Mouse (Mus musculus) lung, embryonic 15.5 days (tissue): ENCODE results near the gene Cachd1. TPM values are rescaled to one million over a fixed set of nuclear protein-coding genes. Genes with fewer than 3 reads are reported as not detected.

ENCODE experiments used
- ATAC-seq: fragments of 200-750 bp; cut with Nextera tagmentation; 2 replicates; pipeline ENCODE4 v1.8.0; 2017; ENCODE audit warnings: moderate number of reproducible peaks, borderline replicate concordance; ENCODE audit not compliant: low FRiP score, low TSS enrichment; ENCODE audit errors: extremely low read depth
- H3K27ac ChIP-seq: fragments of 300-500 bp; sonication (generic); 2 replicates; pipeline ENCODE4 v1.5.1; 2015; ENCODE audit warnings: moderate library complexity, mild to moderate bottlenecking, inconsistent platforms
- H3K27me3 ChIP-seq: fragments of 300-500 bp; sonication (generic); 2 replicates; pipeline ENCODE4 v1.6.1; 2015; ENCODE audit warnings: inconsistent platforms
- H3K36me3 ChIP-seq: fragments of 300-500 bp; sonication (generic); 2 replicates; pipeline ENCODE4 v1.6.1; 2015; ENCODE audit warnings: inconsistent platforms
- H3K4me1 ChIP-seq: fragments of 300-500 bp; sonication (generic); 2 replicates; pipeline ENCODE4 v1.6.1; 2015; ENCODE audit warnings: inconsistent platforms
- H3K4me2 ChIP-seq: fragments of 300-500 bp; sonication (generic); 2 replicates; pipeline ENCODE4 v1.6.1; 2015; ENCODE audit warnings: inconsistent platforms, mild to moderate bottlenecking, moderate library complexity
- H3K4me3 ChIP-seq: fragments of 300-500 bp; sonication (generic); 2 replicates; pipeline ENCODE4 v1.5.1; 2015; ENCODE audit warnings: mild to moderate bottlenecking, inconsistent platforms
- H3K9ac ChIP-seq: fragments of 300-500 bp; sonication (generic); 2 replicates; pipeline ENCODE4 v1.6.1; 2015; ENCODE audit warnings: inconsistent platforms
- H3K9me3 ChIP-seq: fragments of 300-500 bp; sonication (generic); 2 replicates; pipeline ENCODE4 v1.6.1; 2016; ENCODE audit warnings: inconsistent platforms
- WGBS: fragments of 180-500 bp; shearing (Covaris S2); methylation state at CpG from one replicate; pipeline ENCODE4 v1.1.7; 2015; 5-methylcytosine and 5-hydroxymethylcytosine counted together
- polyA plus RNA-seq: library from polyadenylated mRNA; unstranded; fragments of >200 nt; fragmentation: Nextera tagmentation; extraction: Ambion mirVana; gene quantifications from 2 replicates; pipeline ENCODE4 v1.2.1, GENCODE M21; 2015

Cachd1 gene
- polyA plus RNA-seq, 1 experiment from 2014 or later: 19.1 TPM

GRCm38 (mm10) chr4:100880075-100880474 is 103.6 kb downstream of the Cachd1 start:
- Histone ChIP-seq H3K4me3 (no peak overlapping the region), H3K27me3 (no peaks in the 10 kb centered on the region), H3K9me3 (no peaks in the 10 kb centered on the region), H3K36me3 (no peaks in the 10 kb centered on the region), H3K9ac (no peak overlapping the region), H3K27ac (no peak overlapping the region), H3K4me2 (no peak overlapping the region), H3K4me1 (peaks cover 16% of the 10 kb centered on the region)
- ATAC-seq: no peak; the same call in 1 of the 2 replicates
- 36% methylated on average over 4 of the region's 4 CpGs for WGBS

GRCm38 (mm10) chr4:100885793-100886742 is 109.6 kb downstream of the Cachd1 start:
- Histone ChIP-seq H3K9me3 (no peaks in the 10 kb centered on the region), H3K4me1 (peaks cover 23% of the 10 kb centered on the region), H3K27me3 (no peaks in the 10 kb centered on the region), H3K4me2 (peak overlapping the region; percentile 22), H3K9ac (no peak overlapping the region), H3K27ac (peak overlapping the region; percentile 61), H3K4me3 (no peak overlapping the region), H3K36me3 (no peaks in the 10 kb centered on the region)
- ATAC-seq: peak; percentile 65; the same call in 1 of the 2 replicates
- 12% methylated on average over 19 of the region's 19 CpGs for WGBS

DNA sequence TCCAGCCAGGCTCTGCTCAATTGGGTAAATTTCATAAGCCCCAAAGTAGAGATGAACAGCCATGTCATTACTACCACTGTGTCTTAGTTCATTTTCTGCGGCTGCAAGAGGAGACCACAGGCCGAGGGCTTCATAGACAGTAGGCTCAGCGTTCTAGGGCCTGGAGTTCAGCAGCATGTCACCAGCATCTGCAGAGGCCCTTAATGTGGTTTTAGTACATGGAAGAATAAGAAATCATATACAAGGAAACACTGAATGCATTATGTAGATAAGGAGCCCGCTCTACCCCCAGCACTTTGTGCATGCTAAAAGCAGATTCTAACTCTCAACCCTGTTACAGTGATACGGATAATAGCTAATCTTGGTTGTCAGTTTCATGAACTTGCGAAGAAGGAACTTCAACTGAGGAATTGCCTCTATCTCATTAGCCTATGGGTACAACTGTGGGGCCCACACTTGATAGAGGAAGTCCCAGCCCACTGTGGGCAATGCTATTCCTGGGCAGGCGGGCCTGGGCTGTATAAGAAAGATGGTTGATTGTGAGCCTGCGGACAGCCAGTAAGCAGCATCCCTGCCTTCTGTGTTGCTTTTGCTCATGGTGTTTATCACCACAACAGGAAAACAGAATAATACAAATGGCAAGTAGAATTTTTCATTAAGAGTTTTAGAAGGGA is 110.4 kb downstream of the Cachd1 start:
- H3K4me2 ChIP-seq: no peak overlapping the region
- no peak overlapping the region for H3K9ac ChIP-seq

GRCm38 (mm10) chr4:100890106-100890970 is 113.9 kb downstream of the Cachd1 start:
- no peaks in the 10 kb centered on the region for H3K36me3 ChIP-seq
- H3K9ac ChIP-seq: no peak overlapping the region
- H3K27ac ChIP-seq: no peak overlapping the region
- WGBS: 45% methylated on average over 7 of the region's 7 CpGs
- H3K4me1 ChIP-seq: peaks cover 19% of the 10 kb centered on the region
- H3K4me2 ChIP-seq: no peak overlapping the region
- H3K9me3 ChIP-seq: no peaks in the 10 kb centered on the region
- H3K4me3 ChIP-seq: no peak overlapping the region
- H3K27me3 ChIP-seq: no peaks in the 10 kb centered on the region
- no peak for ATAC-seq

More for the DNA sequence above, 110.4 kb downstream of the Cachd1 start:
- Histone ChIP-seq H3K36me3 (no peaks in the 10 kb centered on the region), H3K9me3 (no peaks in the 10 kb centered on the region), H3K27ac (peak overlapping the region; percentile 61), H3K27me3 (no peaks in the 10 kb centered on the region), H3K4me1 (peaks cover 26% of the 10 kb centered on the region), H3K4me3 (no peak overlapping the region)
- WGBS: 66% methylated on average over 8 of the region's 8 CpGs
- ATAC-seq: no peak

GRCm38 (mm10) chr4:100893739-100894138 is 117.3 kb downstream of the Cachd1 start:
- ATAC-seq: no peak
- H3K9me3 ChIP-seq: no peaks in the 10 kb centered on the region
- no peak overlapping the region for H3K9ac ChIP-seq
- H3K4me2 ChIP-seq: no peak overlapping the region
- H3K4me3 ChIP-seq: no peak overlapping the region
- no peak overlapping the region for H3K27ac ChIP-seq
- no peaks in the 10 kb centered on the region for H3K36me3 ChIP-seq
- H3K27me3 ChIP-seq: no peaks in the 10 kb centered on the region
- 0 out of 2 replicates have a peak, but pooled peaks cover 4% of the 10 kb centered on the region for H3K4me1 ChIP-seq

DNA sequence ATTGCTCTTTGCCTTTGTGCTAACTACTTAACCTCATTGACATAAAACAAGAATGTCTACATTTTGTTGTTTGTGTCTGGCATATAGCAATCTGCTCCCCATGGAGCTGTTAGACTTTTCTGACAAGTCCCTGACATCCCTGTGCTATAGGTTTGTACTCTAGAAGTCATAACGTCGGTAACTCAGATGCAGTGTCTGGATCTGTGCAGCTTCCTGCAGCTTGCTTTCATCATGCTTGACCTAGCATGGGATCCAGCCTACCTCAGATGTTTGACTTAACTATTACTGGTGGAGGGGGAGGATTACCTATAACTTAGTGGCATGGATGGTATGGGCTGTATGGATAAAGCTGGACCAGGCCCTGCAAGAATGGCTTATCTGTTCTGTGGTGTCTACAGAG is 117.7 kb downstream of the Cachd1 start:
- no peak overlapping the region for H3K27ac ChIP-seq
- no peak overlapping the region for H3K4me2 ChIP-seq
- 77% methylated on average over 2 of the region's 2 CpGs for WGBS

GRCm38 (mm10) chr4:100896260-100897010 is 120.0 kb downstream of the Cachd1 start:
- 77% methylated on average over 8 of the region's 8 CpGs for WGBS
- no peak for ATAC-seq
- no peak overlapping the region for H3K9ac ChIP-seq

More for the DNA sequence above, 117.7 kb downstream of the Cachd1 start:
- Histone ChIP-seq H3K9me3 (no peaks in the 10 kb centered on the region), H3K4me1 (0 out of 2 replicates have a peak, but pooled peaks cover 4% of the 10 kb centered on the region), H3K36me3 (no peaks in the 10 kb centered on the region), H3K4me3 (no peak overlapping the region), H3K9ac (no peak overlapping the region), H3K27me3 (no peaks in the 10 kb centered on the region)
- ATAC-seq: no peak

DNA sequence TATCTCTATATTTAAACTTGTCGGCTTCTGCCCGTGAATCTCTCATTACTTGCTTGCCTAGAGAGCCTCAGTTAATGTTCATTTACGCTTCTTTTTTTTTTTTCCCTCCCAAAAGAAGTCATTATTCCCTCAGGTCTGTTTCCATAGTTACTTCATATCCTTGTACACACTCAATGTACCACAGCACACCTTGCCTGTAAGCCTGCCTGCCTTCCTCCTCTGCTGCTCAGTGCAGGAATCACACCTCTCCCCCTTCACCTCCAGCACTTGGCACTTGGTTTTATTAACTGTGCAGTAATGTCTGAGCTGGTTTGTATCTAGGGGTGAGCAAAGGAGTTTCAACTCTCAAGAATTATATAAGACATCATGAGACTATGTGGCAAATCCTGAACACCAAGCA is 121.5 kb downstream of the Cachd1 start:
- ATAC-seq: no peak
- H3K36me3 ChIP-seq: no peaks in the 10 kb centered on the region
- H3K27me3 ChIP-seq: no peaks in the 10 kb centered on the region
- H3K27ac ChIP-seq: no peak overlapping the region
- no peak overlapping the region for H3K4me2 ChIP-seq
- WGBS: 78% methylated on average over 3 of the region's 3 CpGs
- no peaks in the 10 kb centered on the region for H3K9me3 ChIP-seq
- H3K4me1 ChIP-seq: no peaks in the 10 kb centered on the region
- no peak overlapping the region for H3K9ac ChIP-seq
- H3K4me3 ChIP-seq: no peak overlapping the region

More at GRCm38 (mm10) chr4:100896260-100897010, 120.0 kb downstream of the Cachd1 start:
- H3K9me3 ChIP-seq: no peaks in the 10 kb centered on the region
- no peak overlapping the region for H3K27ac ChIP-seq
- no peak overlapping the region for H3K4me3 ChIP-seq
- 0 out of 2 replicates have a peak, but pooled peaks cover 3% of the 10 kb centered on the region for H3K4me1 ChIP-seq
- H3K27me3 ChIP-seq: no peaks in the 10 kb centered on the region
- H3K36me3 ChIP-seq: no peaks in the 10 kb centered on the region
- no peak overlapping the region for H3K4me2 ChIP-seq

DNA sequence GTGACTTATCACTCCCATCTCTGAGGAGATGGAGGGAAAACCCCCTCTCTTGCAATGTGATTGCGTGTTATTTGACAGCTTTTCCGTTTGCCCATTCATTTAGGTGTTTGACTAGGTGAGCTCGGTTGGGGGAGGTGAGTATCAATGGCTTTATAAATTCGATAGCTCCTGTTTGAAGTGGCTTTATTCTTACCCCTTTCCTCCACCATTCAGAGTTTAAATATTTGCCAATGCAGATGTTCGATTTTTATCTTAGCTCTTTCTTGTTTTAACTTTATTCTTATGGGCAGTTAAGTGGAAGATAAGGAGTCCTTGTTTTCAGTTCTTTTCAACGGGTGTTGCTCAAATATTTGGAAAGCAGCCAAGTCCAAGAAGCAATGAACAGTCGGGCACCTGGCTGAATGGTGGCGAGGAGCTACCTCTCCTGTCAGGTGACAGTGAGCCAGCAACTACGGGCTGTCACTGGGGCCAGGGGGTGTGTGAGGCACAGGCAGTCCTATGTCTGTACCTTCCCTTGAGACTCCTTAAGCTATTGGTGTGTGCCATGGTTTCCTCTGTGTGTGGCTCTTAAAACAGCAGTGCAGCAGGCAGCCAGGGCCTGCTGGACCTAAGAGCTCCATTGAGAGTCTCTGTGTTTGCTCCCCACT is 133.3 kb downstream of the Cachd1 start:
- H3K4me3 ChIP-seq: no peak overlapping the region
- 0 out of 2 replicates have a peak overlapping the region, but pooled peaks have one; percentile 3 for H3K4me2 ChIP-seq
- H3K36me3 ChIP-seq: no peaks in the 10 kb centered on the region
- no peaks in the 10 kb centered on the region for H3K27me3 ChIP-seq
- peak overlapping the region; percentile 39 for H3K27ac ChIP-seq
- no peaks in the 10 kb centered on the region for H3K9me3 ChIP-seq
- peak; percentile 91 for ATAC-seq
- peaks cover 34% of the 10 kb centered on the region for H3K4me1 ChIP-seq
- no peak overlapping the region for H3K9ac ChIP-seq
- 29% methylated on average over 9 of the region's 9 CpGs for WGBS

- H3K27me3 ChIP-seq: no peaks in the 10 kb centered on the region
- no peak overlapping the region for H3K4me3 ChIP-seq
- H3K4me2 ChIP-seq: no peak overlapping the region
- H3K4me1 ChIP-seq: peaks cover 30% of the 10 kb centered on the region
- no peak for ATAC-seq
- no peaks in the 10 kb centered on the region for H3K9me3 ChIP-seq
- peak overlapping the region; percentile 39; the same call in 1 of the 2 replicates for H3K27ac ChIP-seq
- no peaks in the 10 kb centered on the region for H3K36me3 ChIP-seq
- no peak overlapping the region for H3K9ac ChIP-seq
- 22% methylated on average over 11 of the region's 11 CpGs for WGBS
Measured at GRCm38 (mm10) chr4:100910605-100911330, 134.3 kb downstream of the Cachd1 start.
